Comparison of ENCODE assay signal across 22 mouse cellular contexts in genomic region chr5:116328911-116329310, GRCm38 (mm10). TPM values are rescaled to one million over a fixed set of nuclear protein-coding genes. Genes with fewer than 3 reads are reported as not detected.
"Had no signal": no experiment of that assay in that cellular context is flagged by ENCODE, and none has a peak within 500 bp of the region (broad histone marks: within the 10 kb centered on the region; RNA-seq: fewer than 3 reads in every experiment).

No protein-coding gene starts in this region.

- H3K9me3 ChIP-seq: midbrain, embryonic 12.5 days; neural tube, embryonic 15.5 days had no signal

- H3K27ac ChIP-seq: liver, embryonic 14.5 days; macrophage; midbrain, embryonic 10.5 days; midbrain, embryonic 12.5 days; neural tube, embryonic 13.5 days; neural tube, embryonic 15.5 days had no signal

- DNase-seq: lung, adult 2 months; lung, postnatal 10 days; midbrain, embryonic 14.5 days; retina, postnatal 1 day; right cerebral cortex, adult 18-20 months; right cerebral cortex, postnatal 25 days; right cerebral cortex, postnatal 4 days; spleen, adult 18-20 months; thymus, adult 18-20 months; thymus, postnatal 25 days; thymus, postnatal 4 days had no signal

- H3K4me2 ChIP-seq: midbrain, embryonic 12.5 days; neural tube, embryonic 13.5 days; neural tube, embryonic 15.5 days had no signal

- ATAC-seq: midbrain, embryonic 16.5 days had no signal

- H3K36me3 ChIP-seq: midbrain, embryonic 10.5 days; midbrain, embryonic 12.5 days; neural tube, embryonic 13.5 days; neural tube, embryonic 15.5 days had no signal

- H3K9ac ChIP-seq: liver, embryonic 14.5 days; midbrain, embryonic 12.5 days; neural tube, embryonic 13.5 days; neural tube, embryonic 15.5 days had no signal

- H3K4me3 ChIP-seq: midbrain, embryonic 10.5 days; midbrain, embryonic 12.5 days; myocyte; neural tube, embryonic 13.5 days; neural tube, embryonic 15.5 days had no signal

RNA-seq across cellular contexts. Expression of gene Ccdc60, which starts 40.1 kb away (rescaled TPM):
- total RNA-seq: megakaryocyte, adult 5-6 weeks; megakaryocyte-erythroid progenitor cell, adult 5-6 weeks had no signal
- polyA plus RNA-seq: liver, embryonic 16.5 days; macrophage had no signal
